ENCODE assay signal across 36 mouse cellular contexts in genomic region chr11:87446159-87446558, GRCm38 (mm10). TPM values are rescaled to one million over a fixed set of nuclear protein-coding genes. Genes with fewer than 3 reads are reported as not detected.
"Had no signal": no experiment of that assay in that cellular context is flagged by ENCODE, and none has a peak within 500 bp of the region (broad histone marks: within the 10 kb centered on the region; RNA-seq: fewer than 3 reads in every experiment).

No protein-coding gene starts in this region.

- H3K36me3 ChIP-seq: heart, embryonic 10.5 days; heart, embryonic 12.5 days; heart, embryonic 13.5 days; heart, embryonic 15.5 days; hindbrain, embryonic 10.5 days; hindbrain, embryonic 12.5 days; hindbrain, embryonic 13.5 days; hindbrain, embryonic 15.5 days; intestine, embryonic 15.5 days; kidney, embryonic 15.5 days had no signal

- H3K27me3 ChIP-seq: heart, embryonic 12.5 days; heart, embryonic 15.5 days; hindbrain, embryonic 12.5 days; hindbrain, embryonic 13.5 days; hindbrain, embryonic 15.5 days; intestine, embryonic 15.5 days; kidney, embryonic 15.5 days had no signal

- H3K9ac ChIP-seq: heart, embryonic 12.5 days; heart, embryonic 13.5 days; heart, embryonic 15.5 days; hindbrain, embryonic 12.5 days; hindbrain, embryonic 13.5 days; hindbrain, embryonic 14.5 days; hindbrain, embryonic 15.5 days; intestine, embryonic 15.5 days; kidney, embryonic 15.5 days had no signal

- H3K9me3 ChIP-seq: heart, embryonic 10.5 days; heart, embryonic 12.5 days; heart, embryonic 13.5 days; heart, embryonic 15.5 days; hindbrain, embryonic 10.5 days; hindbrain, embryonic 12.5 days; hindbrain, embryonic 13.5 days; hindbrain, embryonic 15.5 days; intestine, embryonic 15.5 days; kidney, embryonic 15.5 days had no signal

- ATAC-seq: hindbrain, embryonic 16.5 days; hindbrain, postnatal 0 days; inflammation-experienced regulatory T-cells, adult 6 months; intestine, embryonic 15.5 days; intestine, embryonic 16.5 days; intestine, postnatal 0 days had no signal

- H3K4me3 ChIP-seq: heart, embryonic 10.5 days; heart, embryonic 12.5 days; heart, embryonic 13.5 days; heart, embryonic 15.5 days; hindbrain, embryonic 10.5 days; hindbrain, embryonic 12.5 days; hindbrain, embryonic 13.5 days; hindbrain, embryonic 15.5 days; intestine, embryonic 15.5 days; kidney, embryonic 15.5 days; layer of hippocampus, adult 2 months had no signal

- H3K4me1 ChIP-seq: hindbrain, embryonic 12.5 days; intestine, embryonic 15.5 days had no signal

- DNase-seq: heart, postnatal 10 days; heart, postnatal 14 days; heart, postnatal 36 days; heart, postnatal 4 days; kidney, adult 11 months; kidney, adult 18-20 months; kidney, adult 2 months; kidney, adult 8-10 months; kidney, adult 9 months; kidney, postnatal 10 days; kidney, postnatal 14 days; kidney, postnatal 25 days; kidney, postnatal 36 days; kidney, postnatal 4 days; layer of hippocampus, adult 9-11 months; layer of hippocampus, postnatal 36 days had no signal

- H3K27ac ChIP-seq: heart, embryonic 10.5 days; heart, embryonic 13.5 days; heart, embryonic 15.5 days; hindbrain, embryonic 10.5 days; hindbrain, embryonic 12.5 days; hindbrain, embryonic 13.5 days; hindbrain, embryonic 14.5 days; hindbrain, embryonic 15.5 days; hindbrain, postnatal 0 days; intestine, embryonic 15.5 days; kidney, embryonic 15.5 days; kidney, postnatal 0 days; layer of hippocampus, adult 2 months had no signal

- H3K4me2 ChIP-seq: heart, embryonic 11.5 days; heart, embryonic 12.5 days; heart, embryonic 13.5 days; heart, embryonic 15.5 days; hindbrain, embryonic 12.5 days; hindbrain, embryonic 13.5 days; hindbrain, embryonic 14.5 days; hindbrain, embryonic 15.5 days; intestine, embryonic 15.5 days; kidney, embryonic 15.5 days had no signal

RNA-seq across cellular contexts. Expression of gene Tex14, which starts 41.3 kb away (rescaled TPM):
- total RNA-seq: heart, postnatal 4 days had no signal
- polyA plus RNA-seq: hindbrain, embryonic 10.5 days; hindbrain, embryonic 11.5 days had no signal
